ENCODE assay signal across 8 mouse cellular contexts in genomic region chr12:95691961-95692767, GRCm38 (mm10). TPM values are rescaled to one million over a fixed set of nuclear protein-coding genes. Genes with fewer than 3 reads are reported as not detected.
DNase-seq lines count a peak whose midpoint lies in the region; ATAC-seq lines count a peak whose summit lies in the region.

Gene Flrt2 (plus strand): TSS chr12:95692226.

- no peaks in the 10 kb centered on the region for H3K36me3 ChIP-seq in hindbrain, embryonic 15.5 days
- H3K36me3 ChIP-seq in limb, embryonic 10.5 days: no peaks in the 10 kb centered on the region
- no peaks in the 10 kb centered on the region for H3K36me3 ChIP-seq in midbrain, embryonic 15.5 days (replicated peaks)

- no peak for ATAC-seq in hindbrain, embryonic 15.5 days (ENCODE audit: low FRiP score, low read depth)
- no peak for ATAC-seq in midbrain, embryonic 15.5 days (replicated peaks)

- peak within 1 kb of the TSS; percentile 93 for H3K27ac ChIP-seq in hindbrain, embryonic 15.5 days (replicated peaks)
- peak within 1 kb of the TSS; percentile 94 for H3K27ac ChIP-seq in limb, embryonic 10.5 days
- H3K27ac ChIP-seq in midbrain, embryonic 15.5 days: peak within 1 kb of the TSS; percentile 87

- H3K9ac ChIP-seq in hindbrain, embryonic 15.5 days: peak within 1 kb of the TSS; percentile 75
- peak within 1 kb of the TSS; percentile 69 for H3K9ac ChIP-seq in midbrain, embryonic 15.5 days

- H3K4me1 ChIP-seq in hindbrain, embryonic 15.5 days (replicated peaks): peaks cover 16% of the 10 kb centered on the region
- peaks cover 47% of the 10 kb centered on the region for H3K4me1 ChIP-seq in limb, embryonic 10.5 days
- H3K4me1 ChIP-seq in midbrain, embryonic 15.5 days: peaks cover 32% of the 10 kb centered on the region

- DNase-seq in ES-CJ7 (ENCODE audit: low read depth, low spot score): peak; percentile 34
- peak; percentile 42 for DNase-seq in adrenal gland, postnatal 14 days
- DNase-seq in frontal cortex, adult 2 months (ENCODE audit: extremely low spot score in 1 of 2, low spot score in 1 of 2): peak; percentile 53 to 74
- DNase-seq in limb, embryonic 10.5 days (ENCODE audit: low spot score): peak; percentile 50
- no peak for DNase-seq in thymus, postnatal 25 days
- DNase-seq in spleen, adult 18-20 months: no peak

- H3K27me3 ChIP-seq in hindbrain, embryonic 15.5 days: no peaks in the 10 kb centered on the region
- H3K27me3 ChIP-seq in limb, embryonic 10.5 days (ENCODE audit: low read depth, poor library complexity, severe bottlenecking): peaks cover 51% of the 10 kb centered on the region
- 0 out of 2 replicates have a peak, but pooled peaks cover 3% of the 10 kb centered on the region for H3K27me3 ChIP-seq in midbrain, embryonic 15.5 days (replicated peaks)

- peak within 1 kb of the TSS; percentile 91 for H3K4me3 ChIP-seq in hindbrain, embryonic 15.5 days
- H3K4me3 ChIP-seq in limb, embryonic 10.5 days: peak within 1 kb of the TSS; percentile 86
- H3K4me3 ChIP-seq in midbrain, embryonic 15.5 days: peak within 1 kb of the TSS; percentile 83

- no peaks in the 10 kb centered on the region for H3K9me3 ChIP-seq in hindbrain, embryonic 15.5 days
- no peaks in the 10 kb centered on the region for H3K9me3 ChIP-seq in limb, embryonic 10.5 days (replicated peaks)
- no peaks in the 10 kb centered on the region for H3K9me3 ChIP-seq in midbrain, embryonic 15.5 days

- WGBS in hindbrain, embryonic 15.5 days: under 1% methylated on average over 32 of the region's 32 CpGs
- under 1% methylated on average over 32 of the region's 32 CpGs for WGBS in limb, embryonic 10.5 days
- under 1% methylated on average over 32 of the region's 32 CpGs for WGBS in midbrain, embryonic 15.5 days

- peak within 1 kb of the TSS; percentile 71 for H3K4me2 ChIP-seq in hindbrain, embryonic 15.5 days
- H3K4me2 ChIP-seq in midbrain, embryonic 15.5 days: peak within 1 kb of the TSS; percentile 87

RNA-seq across cellular contexts. Expression of gene Flrt2, which starts in this region (rescaled TPM):
- 13.2 and 15.8 TPM in 2 replicates for total RNA-seq in adrenal gland, postnatal 14 days (2021)
- 13.7 and 14.3 TPM in 2 replicates for polyA plus RNA-seq in frontal cortex, adult 2 months (2012; rRNA removed)
- polyA plus RNA-seq in hindbrain, embryonic 15.5 days (2015; fragmentation: Nextera tagmentation; extraction: Ambion mirVana): 24.7 and 26.9 TPM in 2 replicates
- 12.1 and 15.2 TPM in 2 replicates for polyA plus RNA-seq in limb, embryonic 10.5 days (2016; fragmentation: Nextera tagmentation; extraction: Ambion mirVana)
- 25.1 and 25.4 TPM in 2 replicates for polyA plus RNA-seq in midbrain, embryonic 15.5 days (2015; fragmentation: Nextera tagmentation; extraction: Ambion mirVana)

Comparison
In these comparisons a context has a peak if more than half of its experiments do, and no peak if none do; other contexts are left out.
1. DNase-seq: peak in ES-CJ7 (single experiment), adrenal gland, postnatal 14 days (single experiment), frontal cortex, adult 2 months (2 of 2) and limb, embryonic 10.5 days (single experiment); none in thymus, postnatal 25 days (single experiment) and spleen, adult 18-20 months (0 of 2).
2. Peak in every context shown above with its lines, with median percentiles within 50 percentile points of each other: H3K27ac ChIP-seq and H3K4me3 ChIP-seq.